Mouse (Mus musculus): ENCODE measurements around the gene Daam1.

GRCm38 (mm10) chr12:71842588-71842987 is 11.7 kb downstream of the Daam1 start:
- TF ChIP-seq POLR2A (IDR thresholded peaks at IDR 0.05; ENCODE audit: borderline replicate concordance, low read depth, low read length): no peak
- no peak for TF ChIP-seq CTCF (IDR thresholded peaks at IDR 0.05; ENCODE audit: low read depth, low read length)
